ENCODE assay signal across 17 mouse cellular contexts in the genomic region with DNA sequence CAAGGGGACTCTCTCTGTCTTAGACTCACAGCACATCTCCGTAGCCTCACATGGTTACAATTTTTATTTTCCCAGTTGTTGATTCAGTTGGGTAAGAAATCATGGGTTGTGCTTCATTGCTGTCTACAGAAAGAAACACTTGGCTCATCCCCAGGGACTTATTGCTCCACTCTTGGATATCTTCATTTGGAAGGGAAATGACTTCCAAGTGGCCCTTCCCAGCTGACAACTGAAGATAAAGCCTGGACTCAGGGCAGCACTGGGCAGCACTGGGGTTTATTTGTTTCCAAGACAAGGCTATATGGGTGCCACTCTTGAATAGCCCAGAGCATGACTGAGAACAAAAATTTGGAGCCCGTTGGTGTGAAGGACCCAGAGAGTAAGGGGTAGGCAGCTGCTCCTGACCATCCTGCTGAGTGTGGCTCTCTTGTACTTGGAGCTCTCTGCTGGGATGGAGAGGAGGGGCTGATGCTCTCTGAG. TPM values are rescaled to one million over a fixed set of nuclear protein-coding genes. Genes with fewer than 3 reads are reported as not detected.
DNase-seq lines count a peak whose midpoint lies in the region; ATAC-seq and TF ChIP-seq lines count a peak whose summit lies in the region.
"Had no signal": no experiment of that assay in that cellular context is flagged by ENCODE, and none has a peak within 500 bp of the region (broad histone marks: within the 10 kb centered on the region; RNA-seq: fewer than 3 reads in every experiment).

No protein-coding gene starts in this region.

- no peak overlapping the region for H3K9ac ChIP-seq in liver, postnatal 0 days (replicated peaks)
- H3K9ac ChIP-seq in liver, embryonic 12.5 days: no peak overlapping the region
- H3K9ac ChIP-seq in lung, postnatal 0 days (replicated peaks; ENCODE audit: low read depth): no peak overlapping the region
- H3K9ac ChIP-seq in intestine, embryonic 15.5 days: no peak overlapping the region
- H3K9ac ChIP-seq: embryonic facial prominence, embryonic 15.5 days; forebrain, embryonic 13.5 days; limb, embryonic 12.5 days; lung, embryonic 15.5 days; neural tube, embryonic 13.5 days had no signal

- H3K27ac ChIP-seq in gastrocnemius, adult 2 months: peak overlapping the region; percentile 79
- H3K27ac ChIP-seq in liver, postnatal 0 days (ENCODE audit: low read depth): 0 out of 2 replicates have a peak overlapping the region, but pooled peaks have one; percentile 6
- H3K27ac ChIP-seq in liver, embryonic 12.5 days: no peak overlapping the region
- H3K27ac ChIP-seq in lung, postnatal 0 days (ENCODE audit: low read length): peak overlapping the region; percentile 51
- no peak overlapping the region for H3K27ac ChIP-seq in intestine, embryonic 15.5 days
- H3K27ac ChIP-seq: embryonic facial prominence, embryonic 15.5 days; forebrain, embryonic 13.5 days; limb, embryonic 12.5 days; lung, embryonic 15.5 days; neural tube, embryonic 13.5 days had no signal

- no peaks in the 10 kb centered on the region for H3K9me3 ChIP-seq in liver, postnatal 0 days (ENCODE audit: low read length)
- H3K9me3 ChIP-seq in liver, embryonic 12.5 days (replicated peaks): no peaks in the 10 kb centered on the region
- no peaks in the 10 kb centered on the region for H3K9me3 ChIP-seq in lung, postnatal 0 days (ENCODE audit: low read length)
- no peaks in the 10 kb centered on the region for H3K9me3 ChIP-seq in intestine, embryonic 15.5 days
- H3K9me3 ChIP-seq: embryonic facial prominence, embryonic 15.5 days; forebrain, embryonic 13.5 days; limb, embryonic 12.5 days; lung, embryonic 15.5 days; neural tube, embryonic 13.5 days had no signal

- WGBS in liver, postnatal 0 days (ENCODE audit: insufficient replicate concordance): 94% methylated on average over 2 of the region's 2 CpGs
- 82% methylated on average over 2 of the region's 2 CpGs for WGBS in liver, embryonic 12.5 days (ENCODE audit: insufficient replicate concordance)
- WGBS in lung, postnatal 0 days: 51% methylated on average over 2 of the region's 2 CpGs
- WGBS in intestine, embryonic 15.5 days: 94% methylated on average over 2 of the region's 2 CpGs

- H3K36me3 ChIP-seq in liver, postnatal 0 days (replicated peaks; ENCODE audit: insufficient read depth, low read length): peaks cover 20% of the 10 kb centered on the region
- peaks cover 28% of the 10 kb centered on the region for H3K36me3 ChIP-seq in liver, embryonic 12.5 days
- peaks cover 8% of the 10 kb centered on the region; the same call in 1 of the 2 replicates for H3K36me3 ChIP-seq in lung, postnatal 0 days (ENCODE audit: insufficient read depth, low read length)
- H3K36me3 ChIP-seq in intestine, embryonic 15.5 days: peaks cover 16% of the 10 kb centered on the region

- no peak for TF ChIP-seq CTCF in gastrocnemius, adult 2 months (IDR thresholded peaks at IDR 0.05)
- TF ChIP-seq CTCF in liver, postnatal 0 days (IDR thresholded peaks at IDR 0.05; ENCODE audit: low read depth): no peak
- TF ChIP-seq CTCF in lung, postnatal 0 days (IDR thresholded peaks at IDR 0.05): no peak; the same call in 1 of the 2 replicates

- H3K27me3 ChIP-seq in liver, postnatal 0 days (ENCODE audit: insufficient read depth, low read length): no peaks in the 10 kb centered on the region
- H3K27me3 ChIP-seq in liver, embryonic 12.5 days (replicated peaks): no peaks in the 10 kb centered on the region
- H3K27me3 ChIP-seq in lung, postnatal 0 days (replicated peaks; ENCODE audit: insufficient read depth, low read length): no peaks in the 10 kb centered on the region
- no peaks in the 10 kb centered on the region for H3K27me3 ChIP-seq in intestine, embryonic 15.5 days (replicated peaks)
- H3K27me3 ChIP-seq: embryonic facial prominence, embryonic 15.5 days; forebrain, embryonic 13.5 days; limb, embryonic 12.5 days; lung, embryonic 15.5 days; neural tube, embryonic 13.5 days had no signal

- intact Hi-C loops in gastrocnemius, adult 2 months (cut with DNase I): loop anchor here (1.0 to 5.0 kb wide), 2 partner anchors 75 to 324 kb away; no protein-coding TSS in a partner anchor

- TF ChIP-seq EP300 in liver, postnatal 0 days (IDR thresholded peaks at IDR 0.05; ENCODE audit: low read depth): no peak
- TF ChIP-seq EP300 in lung, postnatal 0 days (IDR thresholded peaks at IDR 0.05): peak; percentile 62

- no peak overlapping the region for H3K4me3 ChIP-seq in gastrocnemius, adult 2 months
- H3K4me3 ChIP-seq in liver, postnatal 0 days (ENCODE audit: low read depth, low read length): no peak overlapping the region
- H3K4me3 ChIP-seq in liver, embryonic 12.5 days: no peak overlapping the region
- H3K4me3 ChIP-seq in lung, postnatal 0 days (ENCODE audit: low read depth, low read length): no peak overlapping the region
- no peak overlapping the region for H3K4me3 ChIP-seq in intestine, embryonic 15.5 days (replicated peaks)
- H3K4me3 ChIP-seq: embryonic facial prominence, embryonic 15.5 days; forebrain, embryonic 13.5 days; limb, embryonic 12.5 days; lung, embryonic 15.5 days; neural tube, embryonic 13.5 days had no signal

- no peak for DNase-seq in gastrocnemius, adult 2 months
- no peak for DNase-seq in gastrocnemius, postnatal 10 days
- no peak for DNase-seq in liver, postnatal 0 days
- peak; percentile 28 for DNase-seq in adrenal gland, postnatal 36 days
- DNase-seq in lung, postnatal 0 days (ENCODE audit: low spot score): peak; percentile 89
- no peak for DNase-seq in cerebellum, postnatal 25 days
- DNase-seq: B cell, adult 2 months; cerebellum, adult 18-20 months had no signal

- no peak for ATAC-seq in liver, postnatal 0 days
- no peak for ATAC-seq in liver, embryonic 12.5 days
- ATAC-seq in lung, postnatal 0 days: peak; percentile 80
- ATAC-seq in intestine, embryonic 15.5 days: no peak
- ATAC-seq: forebrain, embryonic 13.5 days; intestine, embryonic 16.5 days; midbrain, embryonic 16.5 days had no signal

- H3K4me1 ChIP-seq in liver, postnatal 0 days (ENCODE audit: insufficient read depth): no peaks in the 10 kb centered on the region
- 0 out of 2 replicates have a peak, but pooled peaks cover 3% of the 10 kb centered on the region for H3K4me1 ChIP-seq in liver, embryonic 12.5 days
- no peaks in the 10 kb centered on the region for H3K4me1 ChIP-seq in lung, postnatal 0 days (ENCODE audit: insufficient read depth, low read depth, low read length)
- H3K4me1 ChIP-seq in intestine, embryonic 15.5 days (replicated peaks): no peaks in the 10 kb centered on the region
- H3K4me1 ChIP-seq: forebrain, embryonic 13.5 days; limb, embryonic 12.5 days; lung, embryonic 15.5 days had no signal

- no peak overlapping the region for H3K4me2 ChIP-seq in liver, postnatal 0 days (ENCODE audit: low read depth, low read length)
- no peak overlapping the region for H3K4me2 ChIP-seq in liver, embryonic 12.5 days
- no peak overlapping the region for H3K4me2 ChIP-seq in lung, postnatal 0 days (replicated peaks; ENCODE audit: low read depth, low read length)
- no peak overlapping the region for H3K4me2 ChIP-seq in intestine, embryonic 15.5 days (replicated peaks)
- H3K4me2 ChIP-seq: embryonic facial prominence, embryonic 15.5 days; forebrain, embryonic 13.5 days; limb, embryonic 12.5 days; lung, embryonic 15.5 days; neural tube, embryonic 13.5 days had no signal

RNA-seq across cellular contexts. Expression of a gene that starts 56.8 kb away (rescaled TPM):
- total RNA-seq in gastrocnemius, adult 2 months (2021): 10 to 100 TPM; 18.5 to 24.8 TPM
- total RNA-seq in gastrocnemius, postnatal 10 days (2021): 10 to 100 TPM; 20.5 to 25.8 TPM
- 2.8 and 3.0 TPM in 2 replicates for polyA plus RNA-seq in liver, postnatal 0 days (2015; fragmentation: Nextera tagmentation; extraction: Ambion mirVana)
- 4.7 and 4.8 TPM in 2 replicates for polyA plus RNA-seq in liver, embryonic 12.5 days (2016; fragmentation: Nextera tagmentation; extraction: Ambion mirVana)
- 10 to 100 TPM; 18.6 to 26.3 TPM for total RNA-seq in adrenal gland, postnatal 36 days (2021)
- 8.9 and 9.8 TPM in 2 replicates for polyA plus RNA-seq in lung, postnatal 0 days (2015; fragmentation: Nextera tagmentation; extraction: Ambion mirVana)
- polyA plus RNA-seq in intestine, embryonic 15.5 days (2015; fragmentation: Nextera tagmentation; extraction: Ambion mirVana): 9.6 TPM in 2 replicates

Comparison
In these comparisons a context has a peak if more than half of its experiments do, and no peak if none do; other contexts are left out.
1. H3K27ac ChIP-seq: peak in gastrocnemius, adult 2 months (single experiment), liver, postnatal 0 days (single experiment) and lung, postnatal 0 days (single experiment); none in liver, embryonic 12.5 days (single experiment) and intestine, embryonic 15.5 days (single experiment).
2. DNase-seq: peak in adrenal gland, postnatal 36 days (2 of 2) and lung, postnatal 0 days (single experiment); none in gastrocnemius, adult 2 months (single experiment), gastrocnemius, postnatal 10 days (single experiment), liver, postnatal 0 days (single experiment) and cerebellum, postnatal 25 days (0 of 2).